Mouse (Mus musculus) layer of hippocampus, adult 8-10 months (tissue): ENCODE data around the gene Anks1. TPM values are rescaled to one million over a fixed set of nuclear protein-coding genes. Genes with fewer than 3 reads are reported as not detected.

Source experiments
- DNase-seq, 2 experiments: peaks; one replicate each; pipeline ENCODE4 v3.0.0; 2022; ENCODE audit warnings: low spot score in 2 of 2
- total RNA-seq, 4 experiments: library from RNA; stranded (reverse); gene quantifications; 2 replicates each; pipeline ENCODE4 v1.2.4; 2022

The Anks1 gene
- total RNA-seq, 4 experiments from 2014 or later, result 40.2 to 47.4 (median 41.6) TPM

DNA sequence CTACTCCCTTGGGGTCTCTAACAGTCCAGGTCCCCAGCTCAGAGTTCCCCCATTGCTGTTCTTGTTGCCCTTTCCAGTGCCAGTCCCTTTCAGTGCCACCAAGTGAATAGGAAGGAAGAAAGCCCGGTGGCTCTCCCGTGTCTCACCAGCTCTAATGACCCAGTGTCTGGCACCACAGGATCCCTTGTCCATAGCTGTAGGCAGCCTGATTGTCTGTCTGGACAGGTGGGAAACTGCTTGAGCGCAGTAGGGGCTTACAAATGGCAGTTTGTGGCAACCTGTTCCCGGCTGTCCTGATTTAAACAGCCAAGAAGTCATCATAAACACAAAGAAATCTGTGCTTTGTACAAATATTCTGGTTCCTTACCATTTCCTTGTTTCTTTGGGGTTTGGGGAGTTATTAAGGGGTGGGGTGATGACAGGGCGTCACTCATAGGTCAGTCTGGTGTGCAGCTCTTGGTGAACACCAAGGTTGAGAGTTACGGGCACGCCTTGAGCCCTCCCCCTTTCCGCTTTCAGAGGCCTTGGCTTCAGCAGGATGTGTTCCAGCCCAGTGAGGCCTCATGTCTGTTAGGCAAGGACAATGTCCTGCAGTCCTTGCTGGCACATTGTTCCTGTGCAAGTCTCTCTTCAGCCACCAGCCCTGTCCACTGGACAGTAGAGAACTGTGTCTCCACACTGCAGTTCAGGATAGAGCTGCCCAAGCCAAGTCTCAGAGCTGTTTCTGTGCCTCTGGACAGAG is 107.1 kb downstream of the Anks1 start:
- DNase-seq, result no peak

DNA sequence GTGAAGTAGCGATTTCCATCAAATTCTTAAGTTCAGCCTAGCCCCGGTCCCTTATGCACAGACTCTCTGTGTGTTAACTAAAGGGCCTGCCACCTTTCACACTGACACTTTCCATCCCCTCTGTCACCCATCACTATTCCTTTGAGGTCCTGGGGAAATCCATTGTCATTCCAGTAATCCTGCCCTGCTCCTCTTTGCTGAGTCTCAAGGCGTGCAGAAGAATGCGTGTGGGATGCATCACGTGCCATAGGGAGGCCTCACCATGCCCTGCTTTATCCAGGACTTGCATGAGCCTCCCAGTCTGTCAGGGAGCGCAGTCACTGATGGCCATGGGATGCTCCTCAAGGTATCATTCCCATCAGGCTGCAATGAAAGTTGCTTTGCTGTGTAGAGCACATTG is 109.2 kb downstream of the Anks1 start:
- no peak for DNase-seq

DNA sequence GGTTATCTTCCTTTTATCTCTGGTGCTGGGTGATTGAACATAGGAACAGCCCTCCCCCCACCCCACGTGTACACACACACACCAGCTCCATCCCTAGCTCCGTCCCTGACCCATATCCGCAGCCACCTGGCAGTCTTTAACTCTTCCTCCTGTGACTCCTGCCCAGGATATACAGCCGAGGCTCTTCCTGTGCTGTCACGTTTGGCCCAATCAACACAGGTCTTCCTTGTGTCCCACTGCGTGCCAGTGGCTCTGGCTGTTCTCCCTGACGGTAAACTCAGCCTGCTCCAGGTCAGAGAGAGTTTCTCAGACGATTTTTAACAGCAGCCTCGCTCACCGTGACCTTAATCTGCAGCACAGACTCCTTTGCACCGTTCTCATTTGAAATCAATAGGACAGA is 109.7 kb downstream of the Anks1 start:
- DNase-seq, result no peak

DNA sequence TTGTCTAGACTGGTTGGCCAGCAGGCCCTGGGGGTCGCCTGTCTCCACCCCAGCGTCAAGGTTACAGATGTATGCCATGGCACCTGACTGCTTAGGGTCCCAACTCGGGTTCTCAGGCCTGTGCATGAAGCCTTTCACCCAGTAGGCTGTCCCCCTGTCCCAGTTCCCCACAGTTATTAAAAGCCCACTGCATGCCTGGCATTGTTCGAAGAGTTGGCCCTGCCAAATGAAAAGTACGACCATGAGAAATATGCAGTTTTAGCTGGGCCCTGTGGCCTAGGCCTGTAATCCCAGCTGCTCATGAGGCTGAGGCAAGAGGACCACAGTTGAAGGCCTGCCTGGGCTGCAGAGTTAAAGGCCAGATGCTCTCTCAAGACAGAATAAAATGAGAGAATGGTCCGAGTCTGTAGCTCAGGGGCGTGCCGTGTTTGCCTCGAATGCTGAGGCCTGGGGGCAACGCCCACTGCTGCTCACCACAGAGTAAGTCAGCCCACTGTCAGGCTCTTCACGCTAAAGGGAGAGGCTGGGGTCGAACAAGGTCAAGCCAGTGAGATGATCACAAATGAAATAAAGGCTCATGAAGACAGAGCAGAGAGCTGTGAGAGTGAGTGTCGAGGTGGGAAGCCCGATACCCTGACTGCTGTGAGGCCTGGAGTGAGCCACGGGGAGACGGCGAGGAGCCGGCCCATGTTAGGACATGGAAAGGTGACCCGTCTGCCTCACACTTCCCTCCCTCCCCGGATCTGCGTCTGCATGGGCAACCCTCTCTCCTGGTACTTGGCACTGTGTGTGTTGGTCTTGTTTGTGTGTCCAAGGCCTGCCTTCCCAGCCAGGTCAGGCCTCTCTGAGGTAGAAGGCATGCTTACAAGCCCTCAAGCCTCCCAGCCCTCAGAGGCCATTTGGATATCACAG is 110.9 kb downstream of the Anks1 start:
- no peak for DNase-seq

DNA sequence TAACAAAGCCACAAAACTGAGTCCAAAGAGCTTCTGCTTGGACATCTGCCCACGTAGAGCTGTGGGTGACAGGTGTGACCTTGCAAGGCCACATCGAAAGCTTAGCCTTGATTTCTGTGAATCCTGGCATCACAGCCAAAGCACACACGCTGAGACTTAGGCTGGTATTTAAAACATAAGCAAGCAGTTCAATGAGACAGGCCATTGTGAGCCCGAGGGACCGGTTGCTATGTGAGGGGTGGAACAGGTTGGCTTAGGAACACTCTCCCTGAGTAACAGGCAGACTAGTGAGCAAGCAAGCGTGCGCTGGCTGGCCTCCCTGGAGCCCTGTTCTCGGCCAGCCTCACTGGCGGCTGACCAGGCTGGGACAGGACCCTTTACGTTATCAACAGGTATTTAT is 112.8 kb downstream of the Anks1 start:
- DNase-seq, result no peak

DNA sequence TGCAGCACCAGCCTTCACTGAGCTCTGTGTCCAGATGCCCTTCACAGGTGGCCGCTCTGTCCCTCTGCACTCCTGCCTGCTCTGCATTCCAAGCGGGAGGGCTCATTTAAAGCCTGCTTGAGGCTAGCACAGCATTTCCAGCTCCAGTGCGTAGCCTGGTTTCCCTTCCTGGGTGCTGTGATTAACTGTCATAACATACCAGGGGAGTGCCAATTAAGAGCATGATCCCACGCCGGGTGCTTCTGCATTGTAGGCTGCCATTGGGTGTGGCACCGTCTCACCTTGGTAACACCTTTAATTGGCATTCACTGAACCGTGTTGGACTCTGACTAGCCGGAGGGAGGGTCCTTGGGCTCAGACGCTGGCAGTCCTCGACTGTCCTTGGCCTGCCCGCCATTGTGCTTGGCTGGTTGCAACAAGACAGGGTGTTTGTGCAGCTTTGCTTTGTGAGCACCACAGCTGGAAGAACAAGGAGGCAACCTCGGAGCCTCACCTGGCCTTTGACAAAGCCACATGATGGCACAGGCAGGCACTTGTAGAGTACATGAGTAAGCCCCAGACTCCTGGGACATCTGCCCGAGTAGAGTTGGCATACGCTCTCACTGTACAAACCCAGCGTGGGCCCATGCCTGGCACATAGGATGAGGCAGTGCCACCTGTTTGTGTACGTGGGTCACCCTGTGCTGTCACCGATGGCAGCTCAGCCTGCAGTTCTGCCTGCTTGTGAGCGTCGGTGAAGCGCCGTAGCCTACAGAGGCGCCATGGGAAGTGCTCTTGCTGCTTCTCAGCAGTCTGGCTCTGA is 113.9 kb downstream of the Anks1 start:
- DNase-seq, result peak; percentile 78 to 81

DNA sequence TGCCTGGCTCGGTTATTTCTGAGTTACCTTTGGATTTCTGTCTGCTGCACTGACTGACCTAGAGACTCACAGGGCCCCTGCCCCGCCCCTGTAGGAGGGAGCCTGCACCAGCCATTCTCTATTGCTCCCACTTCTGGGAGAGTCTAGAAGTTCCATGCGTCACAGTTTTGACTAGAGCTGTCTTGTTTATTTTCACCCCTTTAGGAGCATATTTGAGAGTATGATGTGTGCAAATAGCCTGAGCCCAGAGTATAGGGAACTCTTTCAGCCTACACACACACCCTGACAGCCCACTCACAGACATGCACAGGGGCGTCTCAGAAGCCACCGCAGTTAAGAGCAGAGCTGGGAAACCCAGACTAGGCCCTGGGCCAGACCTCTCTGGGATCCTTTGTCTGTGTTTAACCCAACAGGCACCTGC is 116.4 kb downstream of the Anks1 start:
- no peak for DNase-seq

DNA sequence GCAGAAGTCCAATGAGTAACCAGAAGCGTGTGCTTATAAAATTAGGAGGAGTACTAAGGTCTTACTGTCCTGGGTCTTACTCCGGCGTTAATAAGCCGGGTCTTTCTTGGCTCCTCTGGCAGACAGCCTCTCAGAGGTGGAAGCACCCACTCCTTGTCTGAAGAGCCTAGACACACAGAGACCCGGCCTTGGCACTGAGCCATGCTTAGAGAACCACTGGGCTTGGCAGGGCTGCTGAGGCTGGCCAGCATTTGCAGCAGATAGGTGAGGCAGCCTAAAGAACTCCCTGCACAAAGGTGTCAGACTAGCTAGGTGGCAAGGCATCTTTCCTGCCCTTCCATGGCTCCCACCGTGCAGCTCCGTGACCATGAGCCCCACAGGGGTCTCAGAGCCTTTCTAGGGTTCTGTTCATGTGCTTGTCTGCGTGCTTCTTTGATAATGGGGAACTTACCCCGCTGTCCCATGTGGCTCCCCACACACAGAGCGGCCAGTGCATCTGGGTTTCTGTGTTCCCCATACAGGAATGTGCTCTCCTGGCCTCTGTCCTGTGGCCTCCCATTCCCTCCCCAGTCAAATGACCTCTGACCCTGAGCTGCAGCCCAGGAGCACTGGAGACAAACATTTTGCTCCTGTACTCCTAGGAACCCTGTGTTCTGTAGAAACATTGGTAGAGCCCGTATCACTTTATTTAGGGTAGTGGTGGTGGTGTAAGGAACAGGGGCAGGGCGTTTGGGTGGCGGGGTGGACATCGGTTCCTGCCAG is 117.2 kb downstream of the Anks1 start:
- DNase-seq, result no peak

DNA sequence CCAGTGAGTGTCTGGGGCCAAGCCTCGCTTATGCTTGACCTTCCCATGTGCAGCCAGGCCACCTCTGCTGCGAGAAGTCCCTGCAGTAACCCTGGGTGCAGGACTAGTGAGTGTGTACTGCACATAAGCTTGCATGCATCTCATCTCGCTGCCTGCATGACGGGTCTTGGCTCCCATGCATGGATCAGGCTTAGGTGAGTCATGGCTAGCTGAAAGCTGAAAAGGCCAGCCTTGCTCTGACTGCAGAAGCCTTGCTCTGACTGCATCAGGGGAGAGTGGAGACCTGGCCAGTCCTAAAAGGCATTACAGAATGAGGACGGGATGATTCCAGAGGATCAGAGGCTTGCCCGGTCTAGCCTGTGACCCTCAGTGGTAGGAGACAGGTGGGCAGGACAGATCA is 118.1 kb downstream of the Anks1 start:
- no peak for DNase-seq

DNA sequence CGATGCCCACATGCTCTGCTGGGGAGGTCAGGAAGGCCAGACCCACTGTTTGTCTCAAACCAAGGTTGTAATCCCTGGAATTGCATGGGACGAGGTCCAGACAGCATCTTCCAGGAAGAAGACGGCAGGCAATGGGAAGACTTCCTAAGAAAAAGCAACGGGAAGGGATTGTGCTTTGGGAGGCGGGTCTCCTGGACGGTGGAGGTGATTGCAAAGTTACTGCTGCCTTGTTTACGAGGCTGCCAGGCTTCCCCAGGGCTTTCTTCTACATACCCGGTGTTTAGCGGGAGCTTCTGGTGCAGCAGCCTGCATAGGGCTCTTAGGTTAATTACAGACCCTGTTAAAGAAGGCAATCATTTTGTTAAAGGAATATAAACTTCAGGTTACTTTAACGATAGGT is 119.1 kb downstream of the Anks1 start:
- no peak for DNase-seq

DNA sequence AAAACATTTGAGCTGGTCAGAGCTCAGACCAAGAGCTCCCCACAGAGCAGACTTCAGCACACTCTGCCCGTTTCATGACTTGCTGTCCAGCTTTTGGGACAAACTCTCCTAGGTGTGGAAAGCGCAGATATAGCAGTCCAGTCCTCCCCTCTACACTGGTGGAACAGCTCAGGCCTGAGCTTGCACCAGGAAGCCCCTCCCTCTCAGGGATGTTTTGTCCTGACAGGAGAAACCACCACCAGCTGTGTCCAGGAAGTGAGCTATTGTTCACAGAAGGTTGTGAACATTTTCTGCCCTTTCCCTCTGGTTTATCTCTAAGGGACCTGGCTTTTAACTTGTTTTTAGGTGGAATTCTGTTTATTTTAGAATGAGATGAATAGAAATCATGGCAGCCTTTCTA is 120.2 kb downstream of the Anks1 start:
- no peak for DNase-seq

DNA sequence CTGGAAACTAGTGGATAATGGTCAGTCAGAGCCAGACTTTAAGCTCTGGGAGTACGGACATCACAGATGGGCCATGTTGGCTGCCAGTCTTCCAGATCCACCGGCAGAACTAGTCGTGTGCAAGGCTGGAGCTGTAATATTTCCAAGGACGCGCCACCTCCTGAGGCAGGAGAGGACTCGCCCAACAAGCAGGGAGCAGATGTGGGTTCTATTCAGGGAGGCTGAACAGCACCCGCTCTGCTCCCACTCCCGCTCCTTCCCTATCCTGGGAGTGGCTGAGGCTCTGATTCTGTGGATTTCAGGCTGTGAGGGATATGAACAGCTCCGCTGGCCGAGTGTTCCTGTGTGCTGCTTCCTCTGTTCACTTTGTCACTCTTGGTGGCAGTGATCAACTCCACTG is 121.3 kb downstream of the Anks1 start:
- no peak for DNase-seq

DNA sequence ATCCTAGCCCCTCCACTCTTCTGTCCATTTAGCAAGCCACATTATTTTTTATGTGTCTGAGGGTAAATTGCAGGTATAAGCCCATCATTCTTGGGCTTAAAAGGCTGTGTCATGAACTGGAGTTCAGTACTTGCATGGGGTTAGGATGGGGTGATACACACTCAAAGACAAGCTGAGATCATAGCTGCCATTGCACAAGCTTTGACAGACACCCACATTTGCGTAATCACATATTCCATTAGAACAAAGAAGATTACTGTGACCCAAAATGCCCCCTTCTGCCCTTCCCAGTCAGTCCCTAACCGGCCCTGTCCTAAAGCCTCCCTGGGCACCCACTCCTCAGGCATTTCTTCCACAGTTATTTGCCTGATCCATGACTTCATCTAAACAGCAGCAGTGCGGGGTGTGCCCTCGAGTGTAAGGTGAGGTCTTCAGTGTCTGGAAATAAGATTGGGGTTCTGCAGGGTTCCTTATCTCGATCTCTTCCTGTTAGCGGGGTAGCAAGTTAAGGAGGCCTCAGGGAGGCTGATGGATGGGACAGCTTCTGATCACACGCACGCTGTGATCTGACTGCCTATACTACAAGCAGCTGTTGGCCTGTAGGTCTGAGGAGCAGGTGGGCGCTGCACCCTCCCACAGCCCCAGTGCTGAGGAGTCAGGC is 122.3 kb downstream of the Anks1 start:
- no peak for DNase-seq

DNA sequence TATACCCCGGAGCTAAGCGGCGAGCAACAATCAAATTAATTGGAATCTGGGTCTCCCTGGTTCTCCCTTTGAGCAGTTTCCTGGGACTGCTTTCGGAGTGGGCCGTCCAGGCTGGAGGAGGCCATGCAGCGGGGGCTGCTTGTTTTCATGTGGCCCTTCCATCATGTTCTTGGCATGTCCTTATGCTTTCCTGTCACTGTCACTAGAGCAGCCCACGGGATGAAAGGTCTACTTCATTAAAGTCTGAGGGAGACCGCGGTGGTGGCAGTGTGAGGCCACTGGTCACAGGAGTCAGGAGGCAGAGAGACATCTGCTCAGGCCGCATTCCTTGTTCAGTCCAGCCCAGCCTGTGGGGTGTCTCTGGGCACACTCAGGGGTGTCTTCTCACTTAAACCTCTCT is 123.1 kb downstream of the Anks1 start:
- DNase-seq, result no peak

DNA sequence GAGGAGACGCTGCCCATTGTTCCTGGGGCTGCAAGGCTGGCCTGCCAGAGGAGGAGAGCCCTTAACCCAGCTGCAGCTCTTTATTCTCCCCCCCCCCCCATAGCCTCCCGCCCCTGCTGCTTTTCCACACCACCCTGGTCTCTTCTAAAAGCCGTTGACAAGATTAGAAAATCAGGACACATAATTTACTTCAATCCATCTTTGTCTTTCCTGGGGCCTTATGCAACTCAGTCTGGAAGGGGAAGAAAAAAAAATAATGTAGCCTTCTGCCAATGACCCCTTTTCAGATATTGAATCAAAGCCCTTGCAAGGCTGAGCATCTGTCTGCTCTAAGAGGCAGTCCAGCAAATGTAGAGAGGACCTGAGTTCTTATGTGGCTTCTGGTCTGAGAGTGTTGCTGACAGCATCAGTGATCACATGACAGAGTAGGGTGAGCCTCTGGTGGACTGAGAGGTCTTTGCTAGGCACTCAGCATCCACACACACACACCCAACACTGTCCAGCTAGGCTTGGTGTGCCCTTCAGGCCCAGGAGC is 124.0 kb downstream of the Anks1 start:
- DNase-seq, result no peak

DNA sequence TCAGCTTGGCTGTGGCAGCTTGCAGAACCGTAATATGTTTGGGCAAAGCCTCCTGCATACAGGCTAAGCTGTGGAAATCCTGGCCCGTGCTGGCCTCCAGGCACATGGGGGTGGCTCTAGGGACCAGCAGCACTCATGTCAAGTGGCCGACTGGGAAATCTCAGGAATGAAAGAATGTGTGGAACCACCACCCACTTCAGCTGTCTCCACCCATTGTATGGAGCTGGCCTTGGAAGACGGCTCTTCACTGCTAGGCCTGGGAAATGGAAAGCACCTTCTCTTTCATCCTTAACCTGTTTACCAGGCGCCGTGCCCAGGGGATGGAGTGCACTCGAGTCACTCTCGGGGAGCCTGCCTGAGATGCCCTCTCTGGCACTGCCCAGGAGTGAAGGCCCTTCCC is 125.9 kb downstream of the Anks1 start:
- no peak for DNase-seq

DNA sequence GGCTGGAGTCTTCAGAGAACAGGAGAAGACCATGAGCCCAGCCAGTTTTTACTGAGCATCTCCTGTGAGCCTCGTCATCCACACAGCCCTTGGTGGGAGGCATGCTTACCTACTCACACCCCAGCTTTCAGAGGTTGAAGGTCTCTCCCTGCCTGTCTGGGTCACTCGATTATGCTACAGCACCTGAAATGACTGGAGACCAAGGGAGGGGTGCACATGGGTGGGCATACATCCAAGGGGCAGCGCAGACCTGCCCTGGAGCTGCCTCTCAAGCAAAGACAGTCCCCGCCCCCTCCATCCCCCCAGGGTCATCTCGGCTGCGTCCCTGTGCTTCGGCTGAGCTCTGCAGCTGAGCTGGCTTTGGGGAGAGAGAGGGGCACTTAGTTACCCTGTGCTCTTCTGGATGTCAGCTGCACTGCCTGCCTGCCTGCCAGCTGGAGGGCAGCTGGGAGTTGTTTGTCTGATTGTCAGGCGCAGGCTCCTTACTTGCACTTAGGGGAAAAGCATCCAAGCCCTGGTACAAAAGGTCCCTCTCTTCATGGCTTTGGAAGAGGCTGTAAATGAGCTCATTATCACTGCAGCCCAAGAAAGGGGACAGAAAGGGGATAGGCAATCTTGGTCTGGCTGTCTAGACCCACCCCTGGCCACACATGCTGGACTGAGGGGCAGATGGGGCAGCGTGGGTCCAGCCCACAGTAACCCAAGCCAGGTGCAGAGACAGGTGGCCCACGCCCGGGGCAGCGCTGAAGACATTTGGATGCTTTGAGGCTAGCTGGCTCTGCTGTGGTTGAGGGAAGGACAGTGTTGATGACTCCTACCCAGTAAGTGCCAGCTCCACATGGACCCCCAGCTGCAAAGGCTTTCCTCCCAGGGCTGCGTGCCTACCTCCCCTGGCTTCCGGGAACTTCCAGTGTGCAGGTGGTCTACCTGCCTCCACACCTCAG is 128.0 kb downstream of the Anks1 start:
- peak; percentile 51 to 66 for DNase-seq

DNA sequence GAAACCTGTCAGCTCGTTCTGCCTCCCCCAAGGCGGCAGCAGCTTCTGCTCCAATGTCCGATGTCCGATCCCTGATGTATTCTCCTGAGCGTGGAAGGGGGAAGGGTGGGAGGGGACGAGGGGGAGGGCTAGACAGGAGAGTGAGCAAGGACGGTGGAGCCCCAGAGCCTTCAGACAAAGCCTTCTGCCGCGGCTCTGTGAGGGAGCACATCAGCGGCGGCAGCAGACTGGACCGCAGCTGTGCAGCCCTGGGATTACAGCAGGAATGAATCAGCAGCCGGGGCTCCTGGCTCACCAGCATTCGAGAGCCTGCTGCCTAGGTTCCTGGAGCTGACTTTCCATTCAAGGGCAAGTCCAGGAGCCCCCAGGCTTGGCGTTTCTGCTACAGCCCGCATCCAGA is 131.5 kb downstream of the Anks1 start:
- DNase-seq, result peak in 1 of 2 experiments; percentile 35

DNA sequence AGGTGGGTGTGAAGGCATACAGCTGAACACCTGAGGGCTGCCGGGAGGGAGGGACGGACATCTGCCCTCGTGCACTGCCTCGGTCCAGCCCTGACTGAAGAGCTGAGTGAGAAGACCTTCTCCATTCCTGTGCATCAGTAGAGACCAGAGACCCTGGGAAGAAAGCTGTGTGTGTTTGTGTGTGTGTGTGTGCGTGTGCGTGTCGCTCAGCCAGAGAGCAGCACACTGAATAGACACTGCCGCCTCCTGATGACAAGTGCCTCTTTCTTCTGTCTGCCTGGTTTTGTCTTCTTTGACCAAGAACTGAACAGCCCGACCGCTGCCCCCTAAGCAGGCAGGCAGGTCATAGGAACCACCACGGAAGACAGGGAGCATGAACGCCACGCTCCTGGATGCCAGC is 132.2 kb downstream of the Anks1 start:
- DNase-seq, result no peak
